8 mouse cellular contexts compared by ENCODE assay signal in genomic region chr14:59598260-59598627, GRCm38 (mm10). TPM values are rescaled to one million over a fixed set of nuclear protein-coding genes. Genes with fewer than 3 reads are reported as not detected.
DNase-seq lines count a peak whose midpoint lies in the region; ATAC-seq and TF ChIP-seq lines count a peak whose summit lies in the region.

No protein-coding gene starts in this region.

- peak overlapping the region; percentile 65 for H3K9ac ChIP-seq in liver, adult 2 months (ENCODE audit: low read depth, low read length)
- peak overlapping the region; percentile 91 for H3K9ac ChIP-seq in embryonic facial prominence, embryonic 13.5 days
- peak overlapping the region; percentile 89 for H3K9ac ChIP-seq in intestine, embryonic 16.5 days (ENCODE audit: low read depth, low read length)
- peak overlapping the region; percentile 84 for H3K9ac ChIP-seq in neural tube, embryonic 12.5 days

- peak overlapping the region; percentile 92 for H3K4me3 ChIP-seq in liver, adult 2 months (ENCODE audit: insufficient read depth, low read depth, low read length)
- H3K4me3 ChIP-seq in embryonic facial prominence, embryonic 13.5 days = peak overlapping the region; percentile 97
- H3K4me3 ChIP-seq in intestine, embryonic 16.5 days (ENCODE audit: low read length) = peak overlapping the region; percentile 96
- H3K4me3 ChIP-seq in neural tube, embryonic 12.5 days = peak overlapping the region; percentile 86

- no peak for ATAC-seq in embryonic facial prominence, embryonic 13.5 days (ENCODE audit: insufficient number of reproducible peaks, insufficient read depth, low FRiP score, low TSS enrichment, low read depth)
- peak; percentile 43 for ATAC-seq in intestine, embryonic 16.5 days
- ATAC-seq in neural tube, embryonic 12.5 days (ENCODE audit: low FRiP score, low read depth) = peak; percentile 57

- no peak for TF ChIP-seq CTCF in liver, adult 2 months (IDR thresholded peaks at IDR 0.05; ENCODE audit: low read depth, low read length)

- TF ChIP-seq POLR2A in liver, adult 2 months (IDR thresholded peaks at IDR 0.05; ENCODE audit: extremely low read depth, insufficient read depth, low read length) = no peak

- DNase-seq in liver, adult 2 months (ENCODE audit: extremely low read depth, low read depth, low spot score) = no peak
- no peak for DNase-seq in liver
- no peak for DNase-seq in layer of hippocampus, adult 8-10 months (ENCODE audit: low spot score in 2 of 2)
- no peak for DNase-seq in kidney, adult 8-10 months
- no peak for DNase-seq in right cerebral cortex, adult 18-20 months

- H3K27ac ChIP-seq in liver, adult 2 months (replicated peaks; ENCODE audit: insufficient read depth, low read depth, low read length) = peak overlapping the region; percentile 62
- H3K27ac ChIP-seq in embryonic facial prominence, embryonic 13.5 days = peak overlapping the region; percentile 77
- peak overlapping the region; percentile 66 for H3K27ac ChIP-seq in intestine, embryonic 16.5 days (ENCODE audit: low read length)
- H3K27ac ChIP-seq in neural tube, embryonic 12.5 days = peak overlapping the region; percentile 53; the same call in 1 of the 2 replicates

- peaks cover 5% of the 10 kb centered on the region; the same call in 1 of the 2 replicates for H3K79me2 ChIP-seq in liver, adult 2 months (ENCODE audit: control insufficient read depth, insufficient read depth, low read length)

- no peaks in the 10 kb centered on the region for H3K9me3 ChIP-seq in embryonic facial prominence, embryonic 13.5 days
- no peaks in the 10 kb centered on the region for H3K9me3 ChIP-seq in intestine, embryonic 16.5 days (ENCODE audit: control insufficient read depth, low read length)
- H3K9me3 ChIP-seq in neural tube, embryonic 12.5 days = no peaks in the 10 kb centered on the region

- H3K36me3 ChIP-seq in liver, adult 2 months (ENCODE audit: control insufficient read depth, insufficient read depth, low read length) = peaks cover 7% of the 10 kb centered on the region; the same call in 1 of the 2 replicates
- H3K36me3 ChIP-seq in embryonic facial prominence, embryonic 13.5 days = no peaks in the 10 kb centered on the region
- no peaks in the 10 kb centered on the region for H3K36me3 ChIP-seq in intestine, embryonic 16.5 days (ENCODE audit: control insufficient read depth, insufficient read depth, low read length)
- H3K36me3 ChIP-seq in neural tube, embryonic 12.5 days = no peaks in the 10 kb centered on the region

- H3K4me2 ChIP-seq in embryonic facial prominence, embryonic 13.5 days = peak overlapping the region; percentile 89
- H3K4me2 ChIP-seq in intestine, embryonic 16.5 days (ENCODE audit: low read depth, low read length) = peak overlapping the region; percentile 71
- peak overlapping the region; percentile 97 for H3K4me2 ChIP-seq in neural tube, embryonic 12.5 days (replicated peaks)

- WGBS in liver, adult 2 months = 1% methylated on average over 8 of the region's 8 CpGs
- WGBS in embryonic facial prominence, embryonic 13.5 days = 5% methylated on average over 8 of the region's 8 CpGs
- 2% methylated on average over 8 of the region's 8 CpGs for WGBS in intestine, embryonic 16.5 days
- WGBS in neural tube, embryonic 12.5 days = 7% methylated on average over 8 of the region's 8 CpGs

- no peaks in the 10 kb centered on the region for H3K27me3 ChIP-seq in liver, adult 2 months (ENCODE audit: control insufficient read depth, insufficient read depth, low read length)
- H3K27me3 ChIP-seq in embryonic facial prominence, embryonic 13.5 days = 0 out of 2 replicates have a peak, but pooled peaks cover 6% of the 10 kb centered on the region
- H3K27me3 ChIP-seq in intestine, embryonic 16.5 days (replicated peaks; ENCODE audit: control insufficient read depth, insufficient read depth, low read length) = no peaks in the 10 kb centered on the region
- no peaks in the 10 kb centered on the region for H3K27me3 ChIP-seq in neural tube, embryonic 12.5 days (replicated peaks)

- H3K4me1 ChIP-seq in liver, adult 2 months (ENCODE audit: control insufficient read depth, insufficient read depth, low read length) = peaks cover 6% of the 10 kb centered on the region
- H3K4me1 ChIP-seq in embryonic facial prominence, embryonic 13.5 days = peaks cover 7% of the 10 kb centered on the region
- H3K4me1 ChIP-seq in intestine, embryonic 16.5 days (ENCODE audit: control insufficient read depth, insufficient read depth, low read length) = peaks cover 12% of the 10 kb centered on the region
- H3K4me1 ChIP-seq in neural tube, embryonic 12.5 days = peaks cover 9% of the 10 kb centered on the region

RNA-seq across cellular contexts. Expression of gene Cdadc1, which starts 0.5 kb away (rescaled TPM):
- total RNA-seq in liver, adult 2 months (2014; rRNA removed) = 27.5 and 31.3 TPM in 2 replicates
- 11.1 and 11.9 TPM in 2 replicates for polyA plus RNA-seq in liver, adult 2 months (2012; rRNA removed)
- 29.5 and 38.6 TPM in 2 replicates for polyA plus RNA-seq in embryonic facial prominence, embryonic 13.5 days (2015; fragmentation: Nextera tagmentation; extraction: Ambion mirVana)
- polyA plus RNA-seq in intestine, embryonic 16.5 days (2015; fragmentation: Nextera tagmentation; extraction: Ambion mirVana) = 30.4 and 32.3 TPM in 2 replicates
- polyA plus RNA-seq in neural tube, embryonic 12.5 days (2016; fragmentation: Nextera tagmentation; extraction: Ambion mirVana) = 32.6 and 34.9 TPM in 2 replicates
- total RNA-seq in layer of hippocampus, adult 8-10 months (2022) = 10 to 100 TPM; 52.6 to 61.9 (median 60.6) TPM

RNA-seq across cellular contexts. Expression of gene Shisa2, which starts 26.9 kb away (rescaled TPM):
- total RNA-seq in liver, adult 2 months (2014; rRNA removed) = 0.18 and 0.20 TPM in 2 replicates
- polyA plus RNA-seq in liver, adult 2 months (2012; rRNA removed) = 0.26 and 0.48 TPM in 2 replicates
- 9.4 and 10.0 TPM in 2 replicates for polyA plus RNA-seq in embryonic facial prominence, embryonic 13.5 days (2015; fragmentation: Nextera tagmentation; extraction: Ambion mirVana)
- 5.9 TPM in 2 replicates for polyA plus RNA-seq in intestine, embryonic 16.5 days (2015; fragmentation: Nextera tagmentation; extraction: Ambion mirVana)
- 20.0 and 21.6 TPM in 2 replicates for polyA plus RNA-seq in neural tube, embryonic 12.5 days (2016; fragmentation: Nextera tagmentation; extraction: Ambion mirVana)
- total RNA-seq in layer of hippocampus, adult 8-10 months (2022) = 1 to 10 TPM; 3.2 to 4.3 (median 3.4) TPM
